Mouse (Mus musculus) embryo, embryonic 10.5 days (tissue): Measurements from ENCODE around the gene Rbmx.
A peak's percentile ranks its signal among the peaks of the same experiment; 100 is the strongest.

Source experiments
- DNase-seq: peaks from one replicate; pipeline ENCODE4 v3.0.0-alpha.2; 2015; ENCODE audit warnings: low spot score

Gene Rbmx

GRCm38 (mm10) chrX:57392367-57393246 lies at the start of gene Rbmx:
Rbmx (minus strand) TSS chrX:57393036.
- DNase-seq: peak; percentile 94

GRCm38 (mm10) chrX:57433897-57434296 lies 41.1 kb upstream of the Rbmx start:
- no peak for DNase-seq

DNA sequence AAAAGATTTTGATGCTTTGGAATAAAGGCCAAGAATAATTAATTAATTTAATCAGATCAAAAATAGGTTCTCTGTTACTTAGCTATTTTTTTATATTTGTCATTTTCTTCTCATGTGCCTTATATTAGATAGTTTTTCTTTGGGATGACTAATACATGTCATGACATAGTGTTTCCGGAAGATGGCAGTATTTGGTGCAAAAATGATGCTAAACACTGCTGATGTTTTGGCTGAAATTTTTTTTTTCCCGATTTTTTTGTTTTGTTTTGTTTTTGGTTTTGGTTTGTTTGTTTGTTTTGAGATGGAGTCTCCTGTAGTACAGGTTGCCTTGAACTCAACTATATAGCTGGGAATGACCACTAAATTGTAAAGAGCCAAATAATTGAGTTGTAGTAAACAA lies 38.8 kb upstream of the Rbmx start:
- DNase-seq: peak; percentile 47

- no peak for DNase-seq
Measured at GRCm38 (mm10) chrX:57408769-57409168, 15.9 kb upstream of the Rbmx start, which contains the start of gene Gm364. Gm364 (plus strand) TSS chrX:57409154.

- DNase-seq: peak; percentile 49
Measured at GRCm38 (mm10) chrX:57403651-57404050, 10.8 kb upstream of the Rbmx start.

- DNase-seq: no peak
Measured at GRCm38 (mm10) chrX:57401388-57401787, 8.6 kb upstream of the Rbmx start.

- DNase-seq: peak; percentile 44
Measured at GRCm38 (mm10) chrX:57393412-57393811, 576 bp upstream of the Rbmx start.

GRCm38 (mm10) chrX:57380915-57381314 lies 11.9 kb downstream of the Rbmx start:
- DNase-seq: no peak

DNA sequence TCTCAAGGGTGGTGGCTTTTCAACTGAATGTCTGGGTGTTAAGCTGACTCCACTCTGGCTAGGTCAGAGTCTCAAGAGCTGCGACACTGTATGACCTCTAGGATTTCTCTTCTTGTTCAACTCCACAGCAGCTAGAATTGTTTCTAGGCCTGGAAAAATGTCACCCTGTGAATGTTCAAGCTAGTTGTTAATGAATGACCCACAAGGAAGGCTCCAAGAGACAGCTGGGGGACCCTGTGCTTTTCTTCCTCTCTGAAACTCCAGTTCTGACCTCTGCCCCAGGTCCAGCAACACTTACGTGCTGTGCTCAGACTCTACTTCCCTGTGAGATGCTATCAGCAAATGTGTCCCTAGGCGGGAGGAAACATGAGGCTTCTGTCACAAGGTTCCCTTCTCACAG lies 14.3 kb downstream of the Rbmx start:
- no peak for DNase-seq

GRCm38 (mm10) chrX:57377096-57377495 lies 15.7 kb downstream of the Rbmx start:
- no peak for DNase-seq

GRCm38 (mm10) chrX:57374029-57374428 lies 18.8 kb downstream of the Rbmx start:
- no peak for DNase-seq

- no peak for DNase-seq
Measured at GRCm38 (mm10) chrX:57373543-57373942, 19.3 kb downstream of the Rbmx start.

DNA sequence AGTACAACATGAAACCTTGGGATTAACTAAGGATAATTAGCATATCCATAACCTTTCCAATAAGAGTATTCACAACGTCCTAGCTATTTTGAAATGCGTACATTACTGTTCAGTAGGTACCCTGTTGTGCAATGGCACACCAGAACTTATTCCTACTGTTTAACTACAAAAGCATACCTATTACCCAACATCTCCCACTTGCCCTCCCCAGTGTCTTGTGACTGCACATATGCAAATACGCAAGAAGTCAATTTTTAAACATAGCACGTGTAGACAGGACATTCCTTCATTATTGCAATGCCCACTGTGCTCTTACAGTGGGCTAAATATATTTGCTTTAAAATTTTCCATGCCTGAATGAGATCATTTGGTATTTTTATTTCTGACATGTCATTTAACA lies 19.9 kb downstream of the Rbmx start:
- no peak for DNase-seq

DNA sequence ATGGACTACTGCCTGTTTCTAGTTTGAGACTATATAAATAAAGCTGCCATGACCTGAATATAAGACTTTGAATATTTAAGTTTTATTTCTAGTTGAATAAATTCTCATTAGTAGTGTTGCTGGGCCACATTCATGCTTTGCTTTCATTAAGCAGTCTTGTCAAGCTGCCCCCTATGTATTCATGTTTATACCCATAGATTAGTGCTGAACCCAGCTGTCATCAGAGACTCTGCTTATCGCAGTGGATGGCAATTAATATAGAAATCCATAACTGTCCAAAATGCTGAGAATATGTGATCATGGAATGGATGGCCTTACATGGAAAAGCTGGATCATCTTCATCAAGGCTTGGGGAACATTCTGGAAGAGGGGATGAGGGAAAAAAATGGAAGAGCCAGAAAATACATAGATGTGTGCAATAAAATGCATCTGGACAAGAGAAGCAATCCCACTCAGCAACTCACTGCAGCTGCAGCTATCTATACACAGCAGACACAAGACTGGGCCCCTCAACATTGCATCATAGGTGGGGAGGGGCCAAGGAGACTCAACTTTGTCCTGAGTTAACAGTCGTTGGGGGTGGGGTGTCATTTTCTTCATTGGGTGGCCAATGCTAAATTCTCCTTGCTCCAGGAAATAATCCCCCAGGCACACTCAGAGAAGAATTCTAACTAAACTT lies 27.8 kb downstream of the Rbmx start:
- DNase-seq: no peak

GRCm38 (mm10) chrX:57359316-57359715 lies 33.5 kb downstream of the Rbmx start:
- no peak for DNase-seq

- no peak for DNase-seq
Measured at GRCm38 (mm10) chrX:57339220-57339619, 53.6 kb downstream of the Rbmx start.

DNA sequence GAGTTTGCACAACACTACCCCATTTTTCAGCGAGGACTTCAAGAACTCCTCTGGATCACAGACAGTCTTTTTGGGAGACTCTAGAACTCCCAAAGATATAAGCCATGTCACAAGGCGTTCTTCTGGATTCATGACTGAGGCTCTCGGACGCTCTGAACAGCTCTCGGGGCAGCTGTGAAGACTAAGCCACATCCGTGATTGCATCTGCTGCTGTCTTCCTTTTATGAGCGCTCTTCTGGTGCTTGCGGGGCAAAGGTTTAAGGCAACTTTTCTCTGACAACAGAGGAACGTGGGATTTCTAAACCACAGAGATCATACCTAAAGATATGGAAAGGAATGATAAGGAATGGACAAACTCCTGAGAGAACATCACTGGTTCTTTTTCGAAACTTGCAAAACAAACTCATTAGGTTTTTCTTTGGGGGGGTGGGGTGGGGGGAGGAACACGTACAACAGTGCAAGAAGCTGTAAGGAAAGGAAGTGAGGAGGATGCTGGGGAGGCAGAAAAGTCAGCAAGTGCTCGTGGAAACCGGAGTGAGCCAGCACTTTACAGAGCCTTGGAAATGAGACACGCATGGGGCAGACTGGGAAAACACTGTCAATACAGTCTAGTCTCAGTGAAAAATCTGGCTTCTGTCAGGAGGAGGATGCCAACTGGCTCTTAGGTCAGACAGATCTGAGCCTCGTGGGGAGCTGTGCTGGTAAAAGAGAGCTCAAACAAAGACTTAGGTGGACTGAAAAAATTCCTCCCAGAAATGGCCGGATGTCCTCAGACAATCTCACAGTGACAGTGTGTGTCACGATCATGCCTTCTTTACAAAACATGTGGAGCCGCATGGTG lies 54.2 kb downstream of the Rbmx start, which contains the start of gene Arhgef6:
Gene Arhgef6, minus strand, starts transcription at position 359 of the 841 bp plus-strand sequence.
- no peak for DNase-seq

DNA sequence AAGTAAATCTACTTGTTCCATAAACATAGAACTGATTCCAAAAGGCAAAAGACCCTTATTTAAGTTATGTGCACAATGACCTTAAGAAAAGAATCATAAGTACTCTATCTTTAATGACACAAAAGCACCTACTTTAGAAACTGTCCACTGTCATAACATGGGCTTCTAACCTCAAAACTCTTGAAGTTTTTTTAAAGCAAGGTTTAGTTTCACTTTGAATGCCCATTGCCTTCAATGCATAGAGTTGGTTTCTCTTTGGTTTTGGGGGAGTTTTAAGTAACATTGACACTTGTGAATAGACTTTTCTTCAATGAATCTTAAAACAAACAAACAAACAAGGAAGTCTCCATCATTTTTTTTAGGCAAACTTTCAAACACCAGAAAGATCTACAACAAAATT lies 55.3 kb downstream of the Rbmx start:
- no peak for DNase-seq

DNA sequence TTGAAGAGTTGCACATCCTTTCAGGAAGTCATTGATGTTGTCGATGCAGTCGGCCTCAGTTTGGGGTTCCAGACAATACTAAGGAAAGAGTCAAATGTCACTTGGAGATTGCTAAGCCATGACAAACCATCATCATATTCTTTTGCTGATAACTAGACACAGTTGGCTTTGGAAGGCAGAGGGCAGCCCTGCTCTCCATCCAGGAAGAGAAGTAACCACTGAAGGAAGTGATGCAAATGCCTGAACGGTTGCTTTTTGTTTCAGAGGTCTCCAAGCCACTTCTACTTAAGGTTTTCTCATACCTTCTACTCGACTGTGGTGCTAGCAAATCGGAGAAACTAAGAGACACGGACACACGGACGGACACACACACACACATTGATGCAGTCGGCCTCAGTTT lies 55.9 kb downstream of the Rbmx start:
- no peak for DNase-seq

DNA sequence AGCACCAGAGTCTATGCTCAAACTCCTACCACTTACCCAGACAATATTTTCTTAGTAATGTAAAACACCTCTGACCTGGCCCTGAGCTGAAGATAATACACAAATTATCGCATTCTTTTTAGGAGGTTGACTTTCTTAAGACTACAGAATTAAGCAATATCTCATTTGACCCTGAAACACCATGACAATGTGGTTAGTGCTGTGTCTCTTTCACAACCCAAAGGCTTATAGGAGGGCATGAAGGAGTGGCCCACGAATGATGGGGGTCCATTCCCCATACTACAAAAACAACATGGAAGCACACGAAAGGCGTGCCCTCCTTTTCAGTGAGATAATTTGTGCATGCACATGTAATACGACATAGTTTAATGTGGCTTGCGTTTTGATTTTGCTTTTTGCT lies 57.5 kb downstream of the Rbmx start:
- no peak for DNase-seq
